Mouse (Mus musculus) hindbrain, embryonic 14.5 days (tissue): Measurements from ENCODE around the gene Slc38a10. TPM values are rescaled to one million over a fixed set of nuclear protein-coding genes. Genes with fewer than 3 reads are reported as not detected.

Source experiments
- ATAC-seq: fragments of 200-750 bp; cut with Nextera tagmentation; 2 replicates; pipeline ENCODE4 v1.8.0; 2017; ENCODE audit warnings: moderate number of reproducible peaks, mild to moderate bottlenecking, moderate TSS enrichment, moderate library complexity; ENCODE audit not compliant: low FRiP score
- DNase-seq: peaks from one replicate; pipeline ENCODE4 v3.0.0-alpha.2; 2015; ENCODE audit warnings: low spot score
- H3K27ac ChIP-seq: fragments of 300-500 bp; sonication (generic); 2 replicates; pipeline ENCODE4 v1.5.1; 2014; ENCODE audit warnings: mild to moderate bottlenecking, moderate library complexity
- H3K27me3 ChIP-seq: fragments of 300-500 bp; sonication (generic); 2 replicates; pipeline ENCODE4 v1.6.1; 2014; ENCODE audit warnings: mild to moderate bottlenecking, low read length, mixed read lengths; ENCODE audit not compliant: control insufficient read depth, insufficient read depth
- H3K36me3 ChIP-seq: fragments of 300-500 bp; sonication (generic); replicated peaks from 2 replicates; pipeline ENCODE4 v1.6.1; 2014; ENCODE audit not compliant: control insufficient read depth, insufficient read depth
- H3K4me1 ChIP-seq: fragments of 300-500 bp; sonication (generic); replicated peaks from 2 replicates; pipeline ENCODE4 v1.6.1; 2014; ENCODE audit warnings: antibody characterized with exemption, low read length, mixed read lengths; ENCODE audit not compliant: control insufficient read depth, insufficient read depth
- H3K4me2 ChIP-seq: fragments of 300-500 bp; sonication (generic); replicated peaks from 2 replicates; pipeline ENCODE4 v1.6.1; 2014; ENCODE audit warnings: mild to moderate bottlenecking, moderate library complexity
- H3K4me3 ChIP-seq: fragments of 300-500 bp; sonication (generic); replicated peaks from 2 replicates; pipeline ENCODE4 v1.5.1; 2014; ENCODE audit warnings: mild to moderate bottlenecking, low read length
- H3K9ac ChIP-seq: fragments of 300-500 bp; sonication (generic); 2 replicates; pipeline ENCODE4 v1.6.1; 2014
- H3K9me3 ChIP-seq: fragments of 300-500 bp; sonication (generic); 2 replicates; pipeline ENCODE4 v1.6.1; 2016; ENCODE audit warnings: low read length; ENCODE audit not compliant: control insufficient read depth
- WGBS: fragments of 180-500 bp; shearing (Covaris S2); extraction: QIAGEN DNeasy Blood & Tissue Kit; methylation state at CpG from one replicate; pipeline ENCODE4 v1.1.7; 2014; 5-methylcytosine and 5-hydroxymethylcytosine counted together
- microRNA-seq: library from miRNA; unstranded; fragments of <30 nt; microRNA quantifications from one replicate; pipeline ENCODE4, GENCODE M21; 2016
- polyA plus RNA-seq: library from polyadenylated mRNA; unstranded; fragments of >200 nt; fragmentation: Nextera tagmentation; extraction: Ambion mirVana; gene quantifications from 2 replicates; pipeline ENCODE4 v1.2.1, GENCODE M21; 2014

Gene Slc38a10
- polyA plus RNA-seq, 1 experiment from 2014 or later, result 92.9 TPM

DNA sequence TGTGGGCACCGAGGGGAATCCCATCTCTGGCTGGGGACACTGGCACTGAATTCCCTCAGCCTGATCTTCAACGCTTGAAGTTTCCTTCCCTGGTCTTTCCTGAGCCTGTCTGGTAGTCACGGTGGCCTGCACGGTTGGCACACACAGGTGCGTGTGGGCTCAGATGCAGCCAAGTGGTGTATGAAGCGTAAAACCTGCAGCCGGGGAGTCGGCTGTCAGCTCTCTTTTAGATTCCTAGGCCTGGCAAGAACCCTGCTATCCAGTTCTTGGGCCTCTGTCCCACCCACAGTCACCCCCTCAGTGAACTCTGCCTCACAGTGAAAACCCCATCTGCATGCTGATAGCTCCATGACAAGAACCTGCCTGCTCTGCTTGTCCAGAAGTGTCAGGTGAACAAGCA lies 90.5 kb downstream of the Slc38a10 start:
- Histone ChIP-seq H3K4me3 (no peak overlapping the region), H3K27ac (no peak overlapping the region), H3K9ac (no peak overlapping the region), H3K4me2 (no peak overlapping the region), H3K9me3 (no peaks in the 10 kb centered on the region), H3K36me3 (peaks cover 28% of the 10 kb centered on the region), H3K4me1 (no peaks in the 10 kb centered on the region), H3K27me3 (no peaks in the 10 kb centered on the region)
- no peak for ATAC-seq
- WGBS, result 85% methylated on average over 8 of the region's 8 CpGs
- no peak for DNase-seq

DNA sequence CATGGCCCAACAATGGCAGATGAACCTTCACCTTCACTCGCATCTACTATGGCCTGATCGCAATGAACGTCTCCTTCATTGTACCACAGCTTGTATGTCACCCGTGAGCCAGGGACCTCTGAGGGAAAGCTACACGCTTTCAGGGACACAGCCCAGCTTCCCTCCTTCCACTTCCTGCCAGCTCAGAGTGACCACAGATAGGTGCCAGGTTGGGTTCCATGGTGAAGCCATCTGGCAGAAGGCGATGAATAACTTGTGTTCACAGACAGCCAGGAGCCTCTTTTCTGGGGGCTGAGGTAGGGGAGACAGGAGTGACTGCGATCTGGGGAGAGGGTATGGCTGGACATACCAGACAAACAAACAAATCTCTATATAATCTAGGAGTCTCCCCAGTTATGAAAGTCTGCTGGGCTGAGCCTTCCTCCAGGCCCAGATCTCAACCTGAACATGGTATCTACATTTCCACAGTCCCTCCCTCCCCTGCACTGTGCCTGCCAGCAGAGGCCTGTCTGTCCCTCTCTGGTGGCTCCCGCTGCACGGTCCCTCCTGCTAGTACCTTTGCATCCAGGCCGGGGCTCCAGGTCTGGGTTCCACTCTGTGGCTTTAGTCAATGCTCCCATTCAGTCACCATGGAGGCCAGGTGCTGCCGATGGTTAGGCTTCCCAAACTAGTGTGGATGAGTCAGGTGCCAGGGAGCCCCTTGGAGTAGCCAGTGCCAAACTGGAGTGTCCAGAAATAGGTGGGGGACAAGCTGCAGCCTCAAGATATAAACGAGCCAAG lies 95.0 kb downstream of the Slc38a10 start:
- Histone ChIP-seq H3K36me3 (no peaks in the 10 kb centered on the region), H3K27ac (no peak overlapping the region), H3K4me2 (no peak overlapping the region), H3K27me3 (no peaks in the 10 kb centered on the region), H3K4me1 (peaks cover 7% of the 10 kb centered on the region; the same call in 1 of the 2 replicates), H3K9ac (no peak overlapping the region), H3K9me3 (no peaks in the 10 kb centered on the region), H3K4me3 (no peak overlapping the region)
- DNase-seq (no peak), ATAC-seq (no peak)
- 82% methylated on average over 12 of the region's 12 CpGs for WGBS

Small RNAs within 50 kb of the gene (microRNA-seq; reads per million reads assigned to microRNA genes)
- not detected for gene Gm25948

Other genes with a start within 250 kb of the Slc38a10 start
- gene Chmp6, start 237.9 kb downstream of the Slc38a10 start, polyA plus RNA-seq, result 91.1 and 95.5 TPM in 2 replicates
- gene Baiap2, start 208.6 kb downstream of the Slc38a10 start, polyA plus RNA-seq, result 13.7 and 14.4 TPM in 2 replicates
- gene Aatk, start 104.2 kb downstream of the Slc38a10 start, polyA plus RNA-seq, result 45.3 and 49.1 TPM in 2 replicates
- 27.8 and 28.1 TPM in 2 replicates for gene Cep131, start 64.5 kb downstream of the Slc38a10 start, polyA plus RNA-seq
- gene Tepsin, start 52.6 kb downstream of the Slc38a10 start, polyA plus RNA-seq, result 17.7 and 20.1 TPM in 2 replicates
- gene Ndufaf8, start 52.4 kb downstream of the Slc38a10 start, polyA plus RNA-seq, result 47.5 and 62.8 TPM in 2 replicates
- 15.9 and 16.3 TPM in 2 replicates for gene Bahcc1, start 81.6 kb upstream of the Slc38a10 start, polyA plus RNA-seq
- 4,053 and 4,080 TPM in 2 replicates for gene Actg1, start 197.2 kb upstream of the Slc38a10 start, polyA plus RNA-seq
- gene Fscn2, start 210.2 kb upstream of the Slc38a10 start, polyA plus RNA-seq, result 1.6 and 2.2 TPM in 2 replicates
- 85.6 and 90.1 TPM in 2 replicates for gene Faap100, start 227.4 kb upstream of the Slc38a10 start, polyA plus RNA-seq